Mouse (Mus musculus): ENCODE results near the gene Adprh.

The Adprh gene

GRCm38 (mm10) chr16:38395060-38395730, 57.3 kb downstream of the Adprh start:
- in situ Hi-C loops (cut with MboI) = no loop called here

- in situ Hi-C loops (cut with MboI) = no loop called here
These were observed 58.3 kb downstream of the Adprh start for GRCm38 (mm10) chr16:38394191-38394618.

Data from mature B cell (primary cell).